Mouse (Mus musculus) bone marrow macrophage, adult 2 months (primary cell): ENCODE results near the gene Pkd1l3.

Experiments used
- CTCF ChIP-seq: IDR thresholded peaks from 2 replicates; pipeline ENCODE4 v1.5.1; 2012; ENCODE audit warnings: low read depth, mild to moderate bottlenecking, low read length, moderate library complexity
- POLR2A ChIP-seq: IDR thresholded peaks from 2 replicates; pipeline ENCODE4 v1.6.1; 2012; ENCODE audit warnings: mild to moderate bottlenecking, low read depth, low read length, borderline replicate concordance

DNA sequence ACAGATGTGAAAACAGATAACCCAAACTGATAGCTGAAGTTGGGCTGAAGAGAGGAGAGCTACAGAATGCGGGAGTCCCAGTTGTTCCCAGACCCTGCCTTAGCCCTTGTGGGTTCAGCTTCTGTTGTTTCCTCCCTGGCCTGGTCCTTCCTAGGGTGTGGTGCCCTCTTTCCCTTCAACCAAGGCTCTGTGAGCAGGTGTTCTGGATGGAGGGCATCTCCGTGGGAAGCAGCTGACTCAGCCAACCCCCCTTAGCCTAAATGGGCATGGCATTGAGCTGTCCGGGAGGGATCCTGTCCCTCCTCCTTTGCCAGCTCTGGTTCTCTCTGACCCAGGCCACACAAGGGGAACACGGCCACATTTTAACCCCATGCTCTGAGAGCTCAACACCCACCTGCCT is 38.0 kb upstream of the Pkd1l3 start:
- TF ChIP-seq CTCF, result no peak
- no peak for TF ChIP-seq POLR2A
